ENCODE assay signal across 18 mouse cellular contexts in genomic region chr5:9497235-9497634, GRCm38 (mm10).
"Had no signal": no experiment of that assay in that cellular context is flagged by ENCODE, and none has a peak within 500 bp of the region (broad histone marks: within the 10 kb centered on the region; RNA-seq: fewer than 3 reads in every experiment).

No protein-coding gene starts in this region.

- H3K27me3 ChIP-seq: midbrain, embryonic 12.5 days; midbrain, embryonic 15.5 days; neural tube, embryonic 13.5 days had no signal

- H3K4me3 ChIP-seq: midbrain, embryonic 10.5 days; midbrain, embryonic 12.5 days; midbrain, embryonic 15.5 days; myocyte; neural tube, embryonic 13.5 days had no signal

- H3K4me1 ChIP-seq: midbrain, embryonic 12.5 days; midbrain, embryonic 15.5 days; neural tube, embryonic 13.5 days had no signal

- H3K9ac ChIP-seq: liver, embryonic 14.5 days; lung, embryonic 14.5 days; midbrain, embryonic 12.5 days; midbrain, embryonic 15.5 days; neural tube, embryonic 13.5 days had no signal

- DNase-seq: lung, adult 18-20 months; lung, embryonic 14.5 days; lung, postnatal 10 days; lung, postnatal 4 days; retina, postnatal 1 day; right cerebral cortex, adult 18-20 months; right cerebral cortex, postnatal 25 days; right cerebral cortex, postnatal 4 days; spleen, adult 18-20 months; thymus, adult 18-20 months; thymus, postnatal 14 days; thymus, postnatal 36 days had no signal

- H3K27ac ChIP-seq: liver, embryonic 14.5 days; midbrain, embryonic 10.5 days; midbrain, embryonic 12.5 days; midbrain, embryonic 15.5 days; neural tube, embryonic 13.5 days had no signal

- H3K36me3 ChIP-seq: midbrain, embryonic 10.5 days; midbrain, embryonic 12.5 days; midbrain, embryonic 15.5 days; neural tube, embryonic 13.5 days had no signal

- H3K9me3 ChIP-seq: midbrain, embryonic 10.5 days; midbrain, embryonic 12.5 days; midbrain, embryonic 15.5 days; neural tube, embryonic 13.5 days had no signal

- H3K4me2 ChIP-seq: lung, embryonic 14.5 days; midbrain, embryonic 12.5 days; midbrain, embryonic 15.5 days; neural tube, embryonic 13.5 days had no signal

- ATAC-seq: midbrain, embryonic 15.5 days had no signal
